Mouse (Mus musculus): ENCODE results near the gene Rftn1.

The Rftn1 gene

DNA sequence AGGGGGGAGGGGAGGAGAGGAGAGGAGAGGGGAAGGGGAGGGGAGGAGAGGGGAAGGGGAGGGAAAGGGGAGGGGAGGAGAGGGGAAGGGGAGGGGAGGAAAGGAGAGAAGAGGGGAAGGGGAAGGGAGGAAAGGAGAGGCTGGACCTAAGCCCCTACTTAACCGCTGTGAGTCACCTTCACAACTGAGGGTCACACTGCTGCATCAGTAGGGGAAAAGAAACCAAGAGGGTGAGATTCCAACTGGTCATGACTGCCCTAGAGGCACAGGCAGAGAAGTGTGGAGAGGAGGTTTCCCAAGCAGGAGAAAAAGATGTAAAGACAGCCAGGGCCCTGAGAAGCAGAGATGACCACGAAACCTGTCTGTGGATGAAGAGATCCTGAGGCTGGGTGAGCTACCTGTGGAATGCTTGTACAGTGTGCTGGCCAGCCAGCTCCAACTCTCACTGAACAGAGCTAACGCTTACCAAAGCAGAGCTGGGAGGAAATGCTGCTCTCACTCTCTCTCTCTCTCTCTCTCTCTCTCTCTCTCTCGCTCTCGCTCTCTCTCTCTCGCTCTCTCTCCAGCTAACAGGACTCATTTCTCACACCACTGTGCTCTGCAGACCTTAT is 19.4 kb downstream of the Rftn1 start:
- no peak for DNase-seq (ENCODE audit: low spot score in 2 of 2)

- no peak for DNase-seq (ENCODE audit: low spot score in 2 of 2)
Observed at GRCm38 (mm10) chr17:50169946-50170427, 20.5 kb downstream of the Rftn1 start.

DNA sequence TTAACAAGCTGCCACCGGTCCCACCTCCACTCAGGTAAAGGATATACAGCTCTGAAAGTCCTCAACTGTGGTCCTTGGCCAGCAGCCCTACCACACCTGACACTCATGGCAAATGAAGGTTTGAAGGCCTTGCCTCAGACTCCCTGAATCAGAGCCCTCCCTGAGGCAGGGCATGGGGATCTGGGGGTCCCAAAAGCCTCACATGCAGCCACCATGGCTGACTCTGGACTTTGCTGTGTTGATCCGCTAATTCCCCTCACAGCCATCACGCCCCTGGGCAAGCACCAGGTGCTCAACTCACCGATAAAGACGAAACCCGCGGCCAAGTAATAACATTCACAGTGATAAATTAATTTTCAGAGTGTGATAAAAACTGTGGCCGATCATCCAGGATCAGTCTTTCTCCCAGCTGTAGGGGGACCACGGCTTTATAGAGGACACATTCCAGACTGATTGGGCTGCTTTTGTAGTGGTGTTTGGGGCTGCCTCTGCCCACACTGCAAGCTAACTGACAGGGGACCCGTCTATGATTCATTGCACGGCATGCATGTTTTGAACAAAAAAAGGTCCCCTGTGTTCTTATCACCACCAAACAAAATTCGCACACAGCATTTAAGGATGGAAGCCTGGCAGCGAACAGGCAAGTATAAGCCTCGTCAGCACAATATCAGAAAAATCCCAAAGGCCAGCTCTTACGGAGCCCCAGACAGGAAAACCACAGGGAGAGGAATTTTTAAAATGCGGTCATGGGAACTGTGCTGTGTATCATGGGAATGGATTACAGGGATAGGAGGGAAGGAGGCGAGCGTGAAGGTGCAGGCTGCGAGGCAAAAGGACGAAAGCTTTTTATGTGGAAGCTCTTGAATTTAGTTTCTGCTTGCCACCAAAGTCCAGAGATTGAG is 29.3 kb downstream of the Rftn1 start:
- no peak for DNase-seq (ENCODE audit: low spot score in 2 of 2)

DNA sequence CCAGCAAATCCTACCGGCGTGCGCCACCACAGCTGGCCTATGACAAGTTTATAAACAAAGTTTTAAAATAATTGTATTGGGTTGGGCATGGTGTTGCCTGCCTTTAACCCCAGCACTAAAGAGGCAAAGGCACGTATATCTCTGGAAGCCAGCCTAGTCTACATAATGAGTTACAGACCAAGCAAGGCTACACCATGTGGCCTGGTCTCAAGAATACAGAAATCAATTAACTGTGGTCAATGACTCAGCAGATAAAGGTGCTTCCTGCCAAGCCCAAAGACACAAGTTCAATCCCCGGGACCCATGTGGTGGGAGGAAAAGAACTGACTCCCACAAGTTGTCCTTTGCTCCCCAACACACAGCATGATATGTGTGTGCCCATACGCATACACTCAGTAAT is 30.1 kb downstream of the Rftn1 start:
- no peak for DNase-seq (ENCODE audit: low spot score in 2 of 2)

GRCm38 (mm10) chr17:50159816-50160215 is 30.7 kb downstream of the Rftn1 start:
- no peak for DNase-seq (ENCODE audit: low spot score in 2 of 2)

DNA sequence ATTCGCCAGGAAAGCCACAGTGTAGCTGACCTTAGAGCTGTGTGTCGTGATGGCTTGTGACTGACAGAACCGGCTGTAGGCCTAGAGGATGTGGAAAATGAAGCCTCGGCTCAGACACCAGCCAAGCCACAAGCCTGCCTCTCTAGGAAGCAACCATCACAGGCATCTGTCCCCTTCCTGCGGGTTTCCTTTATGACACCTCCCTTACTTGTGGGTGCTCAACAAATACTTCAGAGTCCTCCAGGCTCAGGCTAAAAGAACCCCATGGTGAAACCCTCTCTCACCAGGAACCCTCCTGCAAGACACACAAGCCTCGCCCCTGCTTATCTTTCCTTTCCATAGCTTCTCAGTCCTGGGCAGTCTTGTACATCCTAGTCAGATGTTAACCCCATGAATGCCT is 31.9 kb downstream of the Rftn1 start:
- DNase-seq (ENCODE audit: low spot score in 2 of 2), result no peak

DNA sequence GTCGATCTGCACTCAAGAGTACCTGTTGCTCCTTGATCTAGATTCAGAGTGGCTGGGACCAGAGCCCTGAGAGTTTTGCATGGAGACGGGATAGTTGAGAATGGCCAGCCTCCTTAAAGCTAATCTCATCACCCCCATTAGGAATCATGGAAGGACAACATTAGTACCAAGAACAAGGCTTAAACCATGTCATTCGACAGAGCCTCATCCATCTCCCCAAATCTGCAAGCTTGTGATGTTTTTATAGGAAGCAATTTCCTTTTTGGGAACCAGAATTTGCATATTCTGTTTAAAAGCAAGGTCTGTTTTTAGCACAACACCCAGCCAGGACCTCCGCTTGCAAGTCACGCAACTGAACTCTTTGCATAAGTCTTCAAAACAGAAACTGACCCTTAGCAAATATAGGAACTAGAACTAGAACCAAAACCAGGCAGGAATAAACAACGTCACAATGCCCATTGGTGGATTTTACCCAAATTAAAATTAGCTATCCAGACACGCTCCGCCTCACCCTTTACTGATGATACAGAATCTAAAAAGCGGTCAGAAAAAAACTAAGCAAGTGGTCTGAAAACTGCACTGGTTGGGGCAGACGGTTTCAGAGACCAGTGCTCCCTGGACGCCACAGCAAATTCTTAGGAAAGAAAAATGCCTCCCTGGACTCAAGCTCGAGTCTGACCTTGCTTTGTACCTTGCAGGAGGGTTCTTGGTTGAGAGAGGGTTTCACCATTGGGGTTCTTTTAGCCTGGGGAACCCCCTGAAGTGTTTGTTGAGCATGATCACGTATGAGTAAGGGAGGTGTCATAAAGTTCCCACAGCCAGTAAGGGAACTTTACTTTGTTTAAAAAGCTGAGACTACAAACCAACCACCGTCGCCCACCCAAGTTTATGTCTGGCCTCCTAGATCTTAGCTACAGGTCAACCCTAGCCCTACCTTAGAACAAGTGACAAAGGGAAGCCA is 33.0 kb downstream of the Rftn1 start:
- DNase-seq (ENCODE audit: low spot score in 2 of 2), result no peak

GRCm38 (mm10) chr17:50152085-50152484 is 38.4 kb downstream of the Rftn1 start:
- DNase-seq (ENCODE audit: low spot score in 2 of 2), result no peak

DNA sequence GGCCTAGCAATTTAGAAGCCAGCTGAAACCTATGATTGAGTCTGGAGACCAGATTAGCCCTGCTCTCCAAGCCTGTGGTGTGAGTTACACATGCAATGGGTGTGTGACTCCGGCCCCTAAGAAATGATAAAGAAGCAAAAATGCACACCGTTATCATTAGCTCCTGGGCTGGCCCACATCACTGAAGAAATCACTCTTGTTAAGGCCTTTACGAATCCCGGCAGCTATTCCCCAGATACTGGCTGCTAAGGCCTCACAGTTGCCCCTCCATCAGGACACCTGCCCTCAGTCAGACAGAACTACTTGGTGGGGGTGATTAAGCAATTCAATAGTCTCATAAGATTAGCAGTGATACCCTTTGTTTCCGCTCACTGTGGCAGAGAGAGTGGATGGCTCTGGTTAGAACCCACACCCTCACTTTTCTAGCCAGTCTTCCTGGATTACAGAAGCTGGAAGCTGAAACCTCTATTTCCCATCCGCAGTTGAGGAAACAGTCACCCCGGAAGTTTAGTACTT is 39.2 kb downstream of the Rftn1 start:
- DNase-seq (ENCODE audit: low spot score in 2 of 2), result no peak

- peak; percentile 3 to 24 for DNase-seq (ENCODE audit: low spot score in 2 of 2)
Observed at GRCm38 (mm10) chr17:50150416-50151207, 39.9 kb downstream of the Rftn1 start.

GRCm38 (mm10) chr17:50149690-50150210 is 40.7 kb downstream of the Rftn1 start:
- DNase-seq (ENCODE audit: low spot score in 2 of 2), result no peak

DNA sequence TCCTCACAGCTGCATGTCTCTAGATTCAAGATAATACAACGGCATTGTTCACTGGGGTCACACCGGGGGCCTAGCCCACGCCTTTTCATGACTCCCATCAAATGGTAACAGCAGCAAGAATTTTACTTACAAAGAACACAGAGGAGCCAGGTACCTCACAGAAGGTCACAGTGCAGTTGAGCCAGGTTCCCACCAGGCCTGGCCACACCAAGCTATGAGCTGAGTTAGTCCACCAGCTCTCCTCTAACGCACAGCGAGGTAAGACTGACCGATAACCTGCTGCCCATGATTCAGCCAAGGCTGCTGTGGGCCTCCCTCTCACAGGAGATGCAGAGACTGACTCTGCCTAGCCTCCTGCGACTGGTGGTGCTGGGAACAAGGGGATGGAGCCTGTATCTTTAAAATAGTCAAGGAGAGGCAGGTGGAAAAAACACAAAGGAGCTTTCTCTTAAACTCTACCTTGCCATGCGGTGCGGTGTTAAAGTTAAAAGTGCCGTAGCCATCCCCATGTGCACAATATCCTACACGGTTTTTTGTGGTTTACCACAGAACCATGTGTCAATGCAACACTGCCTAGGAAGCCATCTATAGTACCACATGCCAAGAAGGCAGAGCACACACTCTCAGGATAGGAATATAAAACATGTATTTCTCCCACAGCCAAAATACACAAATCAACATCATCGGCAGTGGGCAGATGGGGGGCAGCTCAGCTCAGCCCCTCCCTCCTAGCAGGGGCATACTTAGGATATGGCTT is 42.5 kb downstream of the Rftn1 start:
- DNase-seq (ENCODE audit: low spot score in 2 of 2), result no peak

DNA sequence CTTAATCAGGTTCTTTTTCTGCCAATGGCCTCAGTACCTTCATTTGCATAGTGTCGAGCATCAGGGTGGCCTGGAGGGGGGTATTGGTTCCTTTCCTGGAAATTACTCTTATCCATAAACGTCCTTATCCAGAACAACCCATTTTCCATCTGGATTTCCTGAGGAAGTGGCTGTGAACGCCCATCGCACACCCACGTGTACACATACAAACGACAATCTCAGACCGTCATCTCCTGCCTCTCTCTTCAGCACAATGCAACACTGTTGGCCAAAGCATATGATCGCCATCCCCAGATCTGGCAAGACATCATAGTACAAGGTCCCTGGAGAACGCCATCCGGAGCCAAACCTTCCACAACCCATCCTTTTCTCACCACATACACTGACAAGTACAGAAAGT is 47.1 kb downstream of the Rftn1 start:
- DNase-seq (ENCODE audit: low spot score in 2 of 2), result no peak

DNA sequence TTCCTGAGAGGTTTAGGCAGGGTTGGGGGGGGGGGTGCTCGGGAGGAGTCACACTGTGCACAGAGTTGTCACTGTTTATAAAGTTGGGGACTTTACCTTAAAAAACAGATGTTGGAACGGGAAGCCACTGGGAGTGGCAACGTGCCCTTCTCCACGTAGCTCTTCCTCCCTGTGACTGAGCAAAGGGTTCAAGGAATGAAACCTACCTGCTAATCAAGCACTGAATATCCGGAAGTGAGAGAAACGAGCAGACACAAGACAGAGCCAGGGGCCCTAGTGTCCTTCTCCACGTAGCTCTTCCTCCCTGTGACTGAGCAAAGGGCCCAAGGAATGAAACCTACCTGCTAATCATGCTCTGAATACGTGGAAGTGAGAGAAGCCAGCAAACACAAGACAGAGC is 47.9 kb downstream of the Rftn1 start:
- no peak for DNase-seq (ENCODE audit: low spot score in 2 of 2)

GRCm38 (mm10) chr17:50142151-50142550 is 48.3 kb downstream of the Rftn1 start:
- no peak for DNase-seq (ENCODE audit: low spot score in 2 of 2)

DNA sequence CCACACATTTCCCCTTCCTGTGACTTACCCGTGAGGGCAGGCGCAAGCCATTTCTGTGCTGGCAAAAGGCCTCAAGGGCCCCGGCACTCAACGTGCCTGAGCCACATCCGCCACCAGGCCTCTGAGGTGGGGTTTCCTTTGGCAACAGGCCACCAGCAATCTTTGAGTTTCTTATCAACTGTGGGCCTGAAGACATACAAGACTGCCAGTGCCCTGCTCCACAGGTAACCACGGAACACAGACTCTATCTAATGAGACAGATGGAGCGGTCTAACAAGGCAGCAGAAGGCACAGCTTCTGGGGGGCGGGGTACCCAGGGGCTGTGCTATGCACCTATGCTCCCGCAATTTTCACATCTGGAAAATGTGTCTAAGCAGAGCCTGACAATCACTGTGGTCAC is 54.4 kb downstream of the Rftn1 start:
- DNase-seq (ENCODE audit: low spot score in 2 of 2), result no peak

- DNase-seq (ENCODE audit: low spot score in 2 of 2), result no peak
Observed at GRCm38 (mm10) chr17:50135466-50135865, 55.0 kb downstream of the Rftn1 start.

GRCm38 (mm10) chr17:50131698-50132097 is 58.8 kb downstream of the Rftn1 start:
- DNase-seq (ENCODE audit: low spot score in 2 of 2), result no peak

DNA sequence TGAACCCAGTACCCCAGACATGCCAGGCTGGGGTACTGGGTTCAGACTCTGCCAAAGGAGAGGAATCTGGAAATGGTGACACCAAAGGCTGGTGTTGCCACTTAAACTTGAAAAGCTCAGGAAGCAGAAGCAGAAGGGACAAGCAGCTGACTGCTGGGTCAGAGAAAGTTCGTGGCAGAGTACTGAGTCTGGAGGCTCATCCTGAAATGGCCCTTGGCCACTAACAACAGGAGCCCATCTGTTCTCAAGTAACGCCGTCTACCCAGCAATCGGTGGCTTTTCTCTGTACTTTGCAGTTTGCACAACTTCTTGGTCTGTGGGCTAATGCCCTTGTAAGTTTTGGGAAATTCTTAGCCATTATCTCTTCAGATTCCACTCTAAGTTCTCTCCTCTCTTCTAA is 60.1 kb downstream of the Rftn1 start:
- no peak for DNase-seq (ENCODE audit: low spot score in 2 of 2)

- DNase-seq (ENCODE audit: low spot score in 2 of 2), result no peak
Observed at GRCm38 (mm10) chr17:50128392-50128791, 62.1 kb downstream of the Rftn1 start.
